In the genomic region with DNA sequence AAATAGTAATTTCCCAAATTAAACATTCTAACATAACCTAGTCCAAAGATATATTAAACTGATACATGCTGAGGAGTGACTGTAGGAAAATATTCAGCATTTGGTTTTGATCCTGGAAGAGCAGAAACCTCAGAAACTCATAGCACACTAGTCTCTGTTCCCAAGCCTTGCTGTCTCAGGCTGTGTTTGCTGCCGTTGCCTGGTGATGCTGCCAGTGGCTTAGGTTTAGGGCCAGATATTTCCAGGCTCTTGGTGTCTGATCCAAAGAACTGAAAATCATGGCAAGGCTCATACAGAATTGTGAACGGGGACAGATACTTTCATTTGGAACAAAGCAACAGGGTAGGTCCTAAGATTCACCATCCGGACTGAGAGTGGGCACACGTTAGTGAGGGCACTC, we compare ENCODE assay signal across 50 mouse cellular contexts. TPM values are rescaled to one million over a fixed set of nuclear protein-coding genes. Genes with fewer than 3 reads are reported as not detected.
"Had no signal": no experiment of that assay in that cellular context is flagged by ENCODE, and none has a peak within 500 bp of the region (broad histone marks: within the 10 kb centered on the region; RNA-seq: fewer than 3 reads in every experiment).

No protein-coding gene starts in this region.

- H3K27ac ChIP-seq: heart, embryonic 10.5 days; heart, embryonic 13.5 days; heart, embryonic 15.5 days; hindbrain, embryonic 10.5 days; hindbrain, embryonic 12.5 days; hindbrain, embryonic 13.5 days; hindbrain, embryonic 14.5 days; hindbrain, embryonic 15.5 days; hindbrain, postnatal 0 days; intestine, embryonic 15.5 days; kidney, embryonic 15.5 days; kidney, postnatal 0 days; left cerebral cortex, adult 2 months had no signal

- H3K4me2 ChIP-seq: heart, embryonic 11.5 days; heart, embryonic 13.5 days; heart, embryonic 15.5 days; hindbrain, embryonic 12.5 days; hindbrain, embryonic 13.5 days; hindbrain, embryonic 14.5 days; hindbrain, embryonic 15.5 days; intestine, embryonic 15.5 days; kidney, embryonic 15.5 days had no signal

- H3K27me3 ChIP-seq: hindbrain, embryonic 12.5 days; hindbrain, embryonic 13.5 days; hindbrain, embryonic 15.5 days; intestine, embryonic 15.5 days; kidney, embryonic 15.5 days had no signal

- H3K4me3 ChIP-seq: heart, embryonic 10.5 days; heart, embryonic 13.5 days; heart, embryonic 15.5 days; hindbrain, embryonic 10.5 days; hindbrain, embryonic 12.5 days; hindbrain, embryonic 13.5 days; hindbrain, embryonic 15.5 days; intestine, embryonic 15.5 days; kidney, embryonic 15.5 days; left cerebral cortex, adult 2 months had no signal

- ATAC-seq: hindbrain, embryonic 16.5 days; hindbrain, postnatal 0 days; inflammation-experienced regulatory T-cells, adult 6 months; intestine, embryonic 15.5 days; intestine, embryonic 16.5 days; intestine, postnatal 0 days had no signal

- H3K9me3 ChIP-seq: heart, embryonic 10.5 days; heart, embryonic 15.5 days; hindbrain, embryonic 10.5 days; hindbrain, embryonic 12.5 days; hindbrain, embryonic 13.5 days; hindbrain, embryonic 15.5 days; intestine, embryonic 15.5 days; kidney, embryonic 15.5 days had no signal

- H3K36me3 ChIP-seq: heart, embryonic 10.5 days; heart, embryonic 13.5 days; heart, embryonic 15.5 days; hindbrain, embryonic 10.5 days; hindbrain, embryonic 12.5 days; hindbrain, embryonic 13.5 days; hindbrain, embryonic 15.5 days; intestine, embryonic 15.5 days; kidney, embryonic 15.5 days had no signal

- H3K9ac ChIP-seq: heart, embryonic 13.5 days; heart, embryonic 15.5 days; hindbrain, embryonic 12.5 days; hindbrain, embryonic 13.5 days; hindbrain, embryonic 14.5 days; hindbrain, embryonic 15.5 days; intestine, embryonic 15.5 days; kidney, embryonic 15.5 days had no signal

- DNase-seq: heart, postnatal 10 days; heart, postnatal 14 days; heart, postnatal 36 days; heart, postnatal 4 days; kidney, adult 11 months; kidney, adult 18-20 months; kidney, adult 2 months; kidney, adult 8-10 months; kidney, adult 9 months; kidney, postnatal 10 days; kidney, postnatal 14 days; kidney, postnatal 25 days; kidney, postnatal 36 days; kidney, postnatal 4 days; layer of hippocampus, adult 9-11 months; layer of hippocampus, postnatal 36 days had no signal

- H3K4me1 ChIP-seq: heart, embryonic 10.5 days; heart, embryonic 13.5 days; heart, embryonic 15.5 days; hindbrain, embryonic 12.5 days; hindbrain, embryonic 13.5 days; hindbrain, embryonic 15.5 days; intestine, embryonic 15.5 days; kidney, embryonic 15.5 days had no signal

RNA-seq across cellular contexts. Expression of gene Iqcf6, which starts 15.7 kb away (rescaled TPM):
- total RNA-seq: heart, postnatal 10 days; heart, postnatal 14 days; heart, postnatal 25 days; heart, postnatal 36 days; heart, postnatal 4 days; hematopoietic stem cell, adult 5-6 weeks; hindbrain, postnatal 0 days; layer of hippocampus, adult 18-20 months; layer of hippocampus, adult 8-10 months; layer of hippocampus, postnatal 10 days; layer of hippocampus, postnatal 14 days; layer of hippocampus, postnatal 36 days; left cerebral cortex, adult 18-20 months; left cerebral cortex, adult 2 months; left cerebral cortex, adult 8-10 months had no signal
- polyA plus RNA-seq: heart, embryonic 10.5 days; heart, embryonic 11.5 days; heart, embryonic 13.5 days; heart, embryonic 14.5 days; heart, embryonic 15.5 days; heart, embryonic 16.5 days; heart, postnatal 0 days; hindbrain, embryonic 10.5 days; hindbrain, embryonic 11.5 days; hindbrain, embryonic 12.5 days; hindbrain, embryonic 13.5 days; hindbrain, embryonic 14.5 days; hindbrain, embryonic 15.5 days; hindbrain, embryonic 16.5 days; hindbrain, postnatal 0 days; inflammation-experienced regulatory T-cells, adult 6 months; intestine, embryonic 14.5 days; intestine, embryonic 15.5 days; intestine, embryonic 16.5 days; intestine, postnatal 0 days; kidney, adult 2 months; kidney, embryonic 14.5 days; kidney, embryonic 15.5 days; kidney, embryonic 16.5 days; kidney, postnatal 0 days; large intestine, adult 2 months had no signal

RNA-seq across cellular contexts. Expression of gene Iqcf4, which starts 39.9 kb away (rescaled TPM):
- total RNA-seq: heart, postnatal 10 days; heart, postnatal 14 days; heart, postnatal 25 days; heart, postnatal 36 days; heart, postnatal 4 days; hematopoietic stem cell, adult 5-6 weeks; hindbrain, postnatal 0 days; layer of hippocampus, adult 18-20 months; layer of hippocampus, adult 8-10 months; layer of hippocampus, postnatal 10 days; layer of hippocampus, postnatal 14 days; layer of hippocampus, postnatal 36 days; left cerebral cortex, adult 18-20 months; left cerebral cortex, adult 2 months; left cerebral cortex, adult 8-10 months had no signal
- polyA plus RNA-seq: heart, embryonic 10.5 days; heart, embryonic 11.5 days; heart, embryonic 13.5 days; heart, embryonic 14.5 days; heart, embryonic 15.5 days; heart, embryonic 16.5 days; heart, postnatal 0 days; hindbrain, embryonic 10.5 days; hindbrain, embryonic 11.5 days; hindbrain, embryonic 12.5 days; hindbrain, embryonic 13.5 days; hindbrain, embryonic 14.5 days; hindbrain, embryonic 15.5 days; hindbrain, embryonic 16.5 days; hindbrain, postnatal 0 days; inflammation-experienced regulatory T-cells, adult 6 months; intestine, embryonic 14.5 days; intestine, embryonic 15.5 days; intestine, embryonic 16.5 days; intestine, postnatal 0 days; kidney, adult 2 months; kidney, embryonic 14.5 days; kidney, embryonic 15.5 days; kidney, embryonic 16.5 days; kidney, postnatal 0 days; large intestine, adult 2 months had no signal

RNA-seq across cellular contexts. Expression of gene Grm2, which starts 45.2 kb away (rescaled TPM):
- total RNA-seq: heart, postnatal 10 days; heart, postnatal 14 days; heart, postnatal 25 days; heart, postnatal 36 days; heart, postnatal 4 days; hematopoietic stem cell, adult 5-6 weeks had no signal
- polyA plus RNA-seq: heart, embryonic 11.5 days; heart, embryonic 13.5 days; heart, embryonic 14.5 days; heart, embryonic 15.5 days; heart, embryonic 16.5 days; heart, postnatal 0 days; inflammation-experienced regulatory T-cells, adult 6 months; intestine, embryonic 14.5 days; intestine, embryonic 15.5 days; intestine, embryonic 16.5 days; intestine, postnatal 0 days; kidney, adult 2 months; kidney, embryonic 14.5 days; kidney, embryonic 15.5 days; kidney, embryonic 16.5 days; kidney, postnatal 0 days had no signal

RNA-seq across cellular contexts. Expression of gene Iqcf3, which starts 49.3 kb away (rescaled TPM):
- total RNA-seq: heart, postnatal 10 days; heart, postnatal 14 days; heart, postnatal 25 days; heart, postnatal 36 days; heart, postnatal 4 days; hematopoietic stem cell, adult 5-6 weeks; hindbrain, postnatal 0 days; layer of hippocampus, adult 18-20 months; layer of hippocampus, adult 8-10 months; layer of hippocampus, postnatal 10 days; layer of hippocampus, postnatal 14 days; layer of hippocampus, postnatal 36 days; left cerebral cortex, adult 18-20 months; left cerebral cortex, adult 2 months; left cerebral cortex, adult 8-10 months had no signal
- polyA plus RNA-seq: heart, embryonic 10.5 days; heart, embryonic 11.5 days; heart, embryonic 13.5 days; heart, embryonic 14.5 days; heart, embryonic 15.5 days; heart, embryonic 16.5 days; heart, postnatal 0 days; hindbrain, embryonic 10.5 days; hindbrain, embryonic 11.5 days; hindbrain, embryonic 12.5 days; hindbrain, embryonic 13.5 days; hindbrain, embryonic 14.5 days; hindbrain, embryonic 15.5 days; hindbrain, embryonic 16.5 days; hindbrain, postnatal 0 days; inflammation-experienced regulatory T-cells, adult 6 months; intestine, embryonic 14.5 days; intestine, embryonic 15.5 days; intestine, embryonic 16.5 days; intestine, postnatal 0 days; kidney, embryonic 14.5 days; kidney, embryonic 15.5 days; kidney, embryonic 16.5 days; kidney, postnatal 0 days; large intestine, adult 2 months had no signal
